In genomic region chr4:134356591-134357460, GRCm38 (mm10) we compare ENCODE assay signal across 8 mouse cellular contexts. TPM values are rescaled to one million over a fixed set of nuclear protein-coding genes. Genes with fewer than 3 reads are reported as not detected.
A peak's percentile ranks its signal among the peaks of the same experiment; 100 is the strongest.
DNase-seq lines count a peak whose midpoint lies in the region; ATAC-seq and TF ChIP-seq lines count a peak whose summit lies in the region.

No protein-coding gene starts in this region.

- TF ChIP-seq CTCF in heart, adult 2 months (IDR thresholded peaks at IDR 0.05) = peak; percentile 100

- no peak for ATAC-seq in liver, embryonic 11.5 days (replicated peaks; ENCODE audit: low FRiP score)

- H3K9ac ChIP-seq in heart, adult 2 months (ENCODE audit: low read depth, low read length) = no peak overlapping the region
- H3K9ac ChIP-seq in liver, embryonic 11.5 days (ENCODE audit: low read depth, low read length) = no peak overlapping the region

- no peak overlapping the region for H3ac ChIP-seq in myocyte (ENCODE audit: control insufficient read depth, insufficient read length)

- H3K9me3 ChIP-seq in embryonic facial prominence, embryonic 10.5 days = no peaks in the 10 kb centered on the region
- no peaks in the 10 kb centered on the region for H3K9me3 ChIP-seq in liver, embryonic 11.5 days (ENCODE audit: control insufficient read depth, low read length)

- TF ChIP-seq POLR2A in heart, adult 2 months (IDR thresholded peaks at IDR 0.05; ENCODE audit: insufficient read depth, low read depth, low read length) = no peak
- no peak for TF ChIP-seq POLR2A in myocyte (IDR thresholded peaks at IDR 0.05; ENCODE audit: insufficient read length, low read depth)

- no peaks in the 10 kb centered on the region for H3K36me3 ChIP-seq in embryonic facial prominence, embryonic 10.5 days (replicated peaks)
- H3K36me3 ChIP-seq in heart, adult 2 months (ENCODE audit: control insufficient read depth, insufficient read depth, low read length) = no peaks in the 10 kb centered on the region
- H3K36me3 ChIP-seq in liver, embryonic 11.5 days (ENCODE audit: control insufficient read depth, insufficient read depth, low read length) = no peaks in the 10 kb centered on the region
- H3K36me3 ChIP-seq in myocyte (ENCODE audit: control insufficient read depth, insufficient read depth) = no peaks in the 10 kb centered on the region

- peaks cover 33% of the 10 kb centered on the region for H3K4me1 ChIP-seq in embryonic facial prominence, embryonic 10.5 days
- H3K4me1 ChIP-seq in heart, adult 2 months (ENCODE audit: control insufficient read depth, insufficient read depth, low read length) = peaks cover 9% of the 10 kb centered on the region
- H3K4me1 ChIP-seq in liver, embryonic 11.5 days (replicated peaks; ENCODE audit: control insufficient read depth, insufficient read depth, low read length) = peaks cover 22% of the 10 kb centered on the region

- DNase-seq in A20 (ENCODE audit: low read depth, low spot score) = peak; percentile 56
- DNase-seq in adrenal gland, postnatal 14 days = peak; percentile 83
- DNase-seq in embryonic facial prominence, embryonic 10.5 days (ENCODE audit: low spot score) = peak; percentile 72
- peak; percentile 69 to 81 for DNase-seq in heart, adult 2 months
- peak; percentile 79 to 91 for DNase-seq in kidney, adult 8-10 months
- DNase-seq in liver, embryonic 11.5 days (ENCODE audit: low spot score) = peak; percentile 58
- peak; percentile 62 to 88 for DNase-seq in spleen, postnatal 4 days (ENCODE audit: low spot score in 2 of 2)

- H3K27me3 ChIP-seq in embryonic facial prominence, embryonic 10.5 days (replicated peaks; ENCODE audit: low read depth, poor library complexity, severe bottlenecking) = peaks cover 37% of the 10 kb centered on the region
- no peaks in the 10 kb centered on the region for H3K27me3 ChIP-seq in heart, adult 2 months (ENCODE audit: control insufficient read depth, insufficient read depth, low read length)
- no peaks in the 10 kb centered on the region; the same call in 1 of the 2 replicates for H3K27me3 ChIP-seq in liver, embryonic 11.5 days (replicated peaks; ENCODE audit: control insufficient read depth, insufficient read depth, low read length)
- peaks cover 4% of the 10 kb centered on the region for H3K27me3 ChIP-seq in myocyte (ENCODE audit: control insufficient read depth, insufficient read depth, insufficient read length)

- no peak overlapping the region for H3K27ac ChIP-seq in embryonic facial prominence, embryonic 10.5 days (replicated peaks)
- H3K27ac ChIP-seq in heart, adult 2 months = peak overlapping the region; percentile 47
- H3K27ac ChIP-seq in liver, embryonic 11.5 days (ENCODE audit: low read depth, low read length) = no peak overlapping the region

- 21% methylated on average over 22 of the region's 22 CpGs for WGBS in embryonic facial prominence, embryonic 10.5 days
- 23% methylated on average over 22 of the region's 22 CpGs for WGBS in heart, adult 2 months
- WGBS in liver, embryonic 11.5 days = 20% methylated on average over 22 of the region's 22 CpGs

- peak; percentile 42; the same call in 1 of the 2 replicates for TF ChIP-seq EP300 in heart, adult 2 months (IDR thresholded peaks at IDR 0.05; ENCODE audit: insufficient read depth, low read depth, low read length)

- H3K4me2 ChIP-seq in liver, embryonic 11.5 days = peak overlapping the region; percentile 49
- peak overlapping the region; percentile 25 for H3K4me2 ChIP-seq in myocyte (ENCODE audit: low read depth)

- H3K4me3 ChIP-seq in embryonic facial prominence, embryonic 10.5 days = peak overlapping the region; percentile 29
- no peak overlapping the region for H3K4me3 ChIP-seq in heart, adult 2 months
- H3K4me3 ChIP-seq in liver, embryonic 11.5 days (ENCODE audit: low read depth, low read length) = no peak overlapping the region
- no peak overlapping the region for H3K4me3 ChIP-seq in myocyte

- no peaks in the 10 kb centered on the region for H3K79me2 ChIP-seq in heart, adult 2 months (replicated peaks; ENCODE audit: control insufficient read depth, insufficient read depth, low read length)
- H3K79me2 ChIP-seq in myocyte (ENCODE audit: control insufficient read depth, insufficient read depth) = no peaks in the 10 kb centered on the region

- intact Hi-C loops in heart, adult 2 months (cut with DNase I) = loop anchor here (1.0 to 5.0 kb wide), 3 partner anchors 42 to 95 kb away; partner anchors contain the start of gene Trim63

TF ChIP-seq in myocyte, 11 proteins besides CTCF, POLR2A, EP300 and RAD21:
- TF ChIP-seq MYOD1 (IDR thresholded peaks at IDR 0.05; ENCODE audit: control insufficient read depth in 1 of 3, insufficient read length in 2 of 3, low read depth in 2 of 3) = no peak
- TF ChIP-seq MAX (IDR thresholded peaks at IDR 0.05; ENCODE audit: low read depth) = no peak
- TF ChIP-seq TCF3 (IDR thresholded peaks at IDR 0.05; ENCODE audit: insufficient read length, low read depth) = no peak
TF ChIP-seq in myocyte: peak in this region for 0.

RNA-seq across cellular contexts. Expression of gene Slc30a2, which starts 13.8 kb away (rescaled TPM):
- total RNA-seq in adrenal gland, postnatal 14 days (2021) = 13.4 and 18.8 TPM in 2 replicates
- polyA plus RNA-seq in embryonic facial prominence, embryonic 10.5 days (2016; fragmentation: Nextera tagmentation; extraction: Ambion mirVana) = 0.07 TPM in 1 of 2 replicates, not detected in the other
- total RNA-seq in heart, adult 2 months (2021) = under 1 TPM; 0.45 to 0.65 TPM
- polyA plus RNA-seq in heart, adult 2 months (2012; rRNA removed) = 0.12 and 0.35 TPM in 2 replicates
- polyA plus RNA-seq in liver, embryonic 11.5 days (2014; fragmentation: Nextera tagmentation; extraction: Ambion mirVana) = not detected in 2 replicates
- polyA plus RNA-seq in myocyte (2012; fragmentation: generic; extraction: Trizol) = 0.35 TPM

RNA-seq across cellular contexts. Expression of gene Extl1, which starts 26.8 kb away (rescaled TPM):
- 0.96 and 1.7 TPM in 2 replicates for total RNA-seq in adrenal gland, postnatal 14 days (2021)
- 0.25 and 0.66 TPM in 2 replicates for polyA plus RNA-seq in embryonic facial prominence, embryonic 10.5 days (2016; fragmentation: Nextera tagmentation; extraction: Ambion mirVana)
- total RNA-seq in heart, adult 2 months (2021) = 10 to 100 TPM; 18.0 to 19.6 TPM
- polyA plus RNA-seq in heart, adult 2 months (2012; rRNA removed) = 23.7 and 24.4 TPM in 2 replicates
- polyA plus RNA-seq in liver, embryonic 11.5 days (2014; fragmentation: Nextera tagmentation; extraction: Ambion mirVana) = 0.42 and 0.67 TPM in 2 replicates
- polyA plus RNA-seq in myocyte (2012; fragmentation: generic; extraction: Trizol) = 22.4 TPM

RNA-seq across cellular contexts. Expression of gene Pafah2, which starts 39.3 kb away (rescaled TPM):
- 15.9 and 21.2 TPM in 2 replicates for total RNA-seq in adrenal gland, postnatal 14 days (2021)
- 7.0 and 8.3 TPM in 2 replicates for polyA plus RNA-seq in embryonic facial prominence, embryonic 10.5 days (2016; fragmentation: Nextera tagmentation; extraction: Ambion mirVana)
- 10 to 100 TPM in 1 of 2 experiments, 1 to 10 TPM in 1; 6.4 to 11.0 TPM for total RNA-seq in heart, adult 2 months (2021)
- 11.7 and 17.8 TPM in 2 replicates for polyA plus RNA-seq in heart, adult 2 months (2012; rRNA removed)
- polyA plus RNA-seq in liver, embryonic 11.5 days (2014; fragmentation: Nextera tagmentation; extraction: Ambion mirVana) = 7.9 and 8.5 TPM in 2 replicates
- 7.1 TPM for polyA plus RNA-seq in myocyte (2012; fragmentation: generic; extraction: Trizol)

RNA-seq across cellular contexts. Expression of gene Trim63, which starts 41.9 kb away (rescaled TPM):
- total RNA-seq in adrenal gland, postnatal 14 days (2021) = not detected in 2 replicates
- polyA plus RNA-seq in embryonic facial prominence, embryonic 10.5 days (2016; fragmentation: Nextera tagmentation; extraction: Ambion mirVana) = 0.31 and 0.34 TPM in 2 replicates
- 100 to 1,000 TPM; 209 to 210 TPM for total RNA-seq in heart, adult 2 months (2021)
- 142 and 215 TPM in 2 replicates for polyA plus RNA-seq in heart, adult 2 months (2012; rRNA removed)
- polyA plus RNA-seq in liver, embryonic 11.5 days (2014; fragmentation: Nextera tagmentation; extraction: Ambion mirVana) = 0.19 and 0.33 TPM in 2 replicates
- 29.1 TPM for polyA plus RNA-seq in myocyte (2012; fragmentation: generic; extraction: Trizol)

Comparison
In these comparisons a context has a peak if more than half of its experiments do, and no peak if none do; other contexts are left out.
1. RNA of gene Extl1, which starts 26.8 kb away (polyA plus RNA-seq): 23.7 to 24.4 TPM in heart, adult 2 months and 22.4 TPM in myocyte (single experiment); 0.42 to 0.67 TPM in liver, embryonic 11.5 days and 0.25 to 0.66 TPM in embryonic facial prominence, embryonic 10.5 days; every median in the first group is over 10 times any median in the second.
2. Peak in every context shown above with its lines, with median percentiles within 50 percentile points of each other: DNase-seq.